Mouse (Mus musculus) adrenal gland, postnatal 25 days (tissue): ENCODE data around the gene Frem1. TPM values are rescaled to one million over a fixed set of nuclear protein-coding genes. Genes with fewer than 3 reads are reported as not detected.

Source experiments
- DNase-seq: peaks from one replicate; pipeline ENCODE4 v3.0.0; 2021; ENCODE audit warnings: mixed read lengths
- long read RNA-seq: library from polyadenylated mRNA; stranded (forward); transcript quantifications from one replicate; pipeline ENCODE4 v2.0.0, GENCODE M21; 2021
- total RNA-seq: library from RNA; stranded (reverse); gene quantifications from 2 replicates; pipeline ENCODE4 v1.2.3, GENCODE M21; 2021

Gene Frem1
- 0.95 and 1.6 TPM in 2 replicates for total RNA-seq
- long read RNA-seq, result 0 reads

DNA sequence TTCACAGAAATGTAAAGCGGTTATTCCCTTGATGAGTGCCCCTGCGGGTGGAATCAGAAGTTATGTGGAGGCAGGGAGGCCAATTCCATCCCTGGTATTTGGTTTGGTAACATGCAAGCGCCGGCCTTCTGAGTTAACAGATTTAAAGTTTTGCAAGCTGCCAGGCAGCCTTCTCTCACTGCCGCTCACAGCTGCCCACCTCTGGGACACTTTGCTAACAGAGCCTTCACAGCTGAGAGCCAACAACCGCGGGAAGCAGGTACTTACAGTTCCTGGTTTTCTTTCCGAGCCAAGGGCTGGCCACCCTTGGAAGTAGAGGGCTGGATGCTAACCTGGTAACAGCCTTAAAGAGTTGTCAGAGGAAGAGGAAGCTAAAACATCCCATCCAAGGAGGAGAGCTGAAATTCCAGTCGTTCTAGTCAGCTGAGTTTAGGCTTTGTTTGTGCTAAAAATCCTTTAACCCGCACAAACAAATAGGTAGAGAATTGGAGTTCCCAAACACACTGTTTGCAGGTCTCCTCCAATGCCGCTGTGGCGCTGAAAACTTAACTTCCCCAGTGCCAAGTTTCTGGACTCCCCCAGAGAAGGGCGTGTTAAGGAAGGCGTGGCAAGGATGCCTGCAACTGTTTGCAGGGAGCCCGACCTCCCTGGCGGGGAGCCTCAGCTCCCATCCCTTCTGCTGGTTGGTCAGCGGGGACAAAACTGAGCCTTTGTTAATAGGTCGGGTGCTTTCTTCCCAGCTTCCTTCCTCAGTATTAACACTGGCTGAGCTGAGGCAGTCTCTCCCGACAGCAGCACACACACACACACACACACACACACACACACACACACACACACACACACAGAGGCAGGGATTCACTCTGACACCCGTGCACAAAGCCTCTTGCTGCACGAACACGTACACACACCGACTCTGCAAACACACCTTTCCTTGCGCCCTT, at the start of gene Frem1:
Gene Frem1, minus strand, starts transcription at position 706 of the 944 bp plus-strand sequence.
- DNase-seq, result peak; percentile 12

DNA sequence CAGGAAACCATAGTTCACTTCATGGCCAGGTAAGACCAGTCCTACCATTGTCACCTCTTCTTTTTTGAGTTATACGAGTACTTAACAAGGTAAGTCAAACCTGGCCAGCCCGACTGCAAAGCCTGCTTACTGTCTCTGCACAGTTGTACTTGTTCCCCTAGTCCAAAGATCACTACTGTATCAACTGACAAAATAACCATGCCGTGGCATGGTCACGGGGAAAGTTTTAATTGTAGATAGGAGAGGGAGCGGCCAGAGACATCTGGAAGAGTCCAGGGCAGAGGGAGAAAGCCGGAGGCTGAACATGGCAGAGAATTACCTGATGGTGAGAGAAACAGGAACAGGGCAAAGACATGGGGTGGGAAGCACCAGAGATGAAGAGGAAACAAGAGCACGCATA, 46.9 kb upstream of the Frem1 start:
- DNase-seq, result no peak

DNA sequence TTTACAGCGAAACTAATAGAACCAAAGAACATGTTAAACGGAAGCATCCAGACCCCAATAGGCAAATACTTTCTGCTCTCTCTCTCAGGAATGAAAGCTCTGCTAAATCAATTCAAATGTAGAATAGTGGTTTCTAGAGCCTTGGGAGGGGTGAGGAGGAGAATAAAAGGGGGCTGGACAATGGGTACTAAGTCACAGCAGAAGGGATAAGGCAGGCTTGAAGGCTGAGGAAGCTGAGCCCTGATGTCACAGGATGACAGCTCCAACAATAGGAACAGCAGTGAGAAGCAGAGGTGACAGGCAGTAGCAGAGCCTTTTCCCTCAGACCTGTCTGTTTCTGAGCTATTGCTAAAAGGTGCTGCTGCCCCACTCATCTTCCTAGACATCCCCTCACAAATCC, 41.8 kb upstream of the Frem1 start:
- DNase-seq, result no peak

DNA sequence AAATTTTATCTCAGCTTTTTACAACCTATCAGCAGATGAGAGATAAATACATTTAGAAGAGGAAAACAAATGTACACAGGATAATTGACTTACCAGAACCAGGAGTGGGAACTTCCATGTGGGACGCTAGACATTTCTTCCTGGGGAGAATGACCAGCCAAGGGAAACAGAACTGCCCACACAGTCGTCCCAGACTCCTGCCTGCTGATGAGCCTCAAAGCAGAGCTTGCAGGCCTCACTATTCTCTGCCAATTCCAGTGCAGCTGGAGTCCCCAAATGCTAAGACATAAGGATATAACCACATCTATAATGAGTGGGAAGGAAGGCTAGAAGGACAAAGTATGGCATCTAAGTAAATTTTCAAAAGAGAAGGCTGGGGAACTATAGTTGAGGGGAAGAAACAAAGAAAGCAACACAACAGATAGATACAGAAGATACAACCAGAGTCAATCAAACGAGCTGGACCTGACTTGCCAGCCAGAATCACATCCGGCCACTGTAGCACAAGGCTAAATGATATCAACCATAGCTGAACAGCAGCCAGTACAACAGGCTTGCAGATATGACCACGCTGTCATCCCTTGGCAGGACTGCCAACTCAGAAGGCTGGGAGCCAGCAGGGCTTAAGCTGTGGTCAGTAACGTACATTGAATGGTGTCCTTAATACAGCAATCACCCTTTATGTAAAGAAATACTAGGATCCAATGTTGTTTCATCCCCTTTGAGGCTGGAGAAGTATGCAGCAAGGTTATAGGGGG, 38.7 kb upstream of the Frem1 start:
- peak; percentile 25 for DNase-seq

DNA sequence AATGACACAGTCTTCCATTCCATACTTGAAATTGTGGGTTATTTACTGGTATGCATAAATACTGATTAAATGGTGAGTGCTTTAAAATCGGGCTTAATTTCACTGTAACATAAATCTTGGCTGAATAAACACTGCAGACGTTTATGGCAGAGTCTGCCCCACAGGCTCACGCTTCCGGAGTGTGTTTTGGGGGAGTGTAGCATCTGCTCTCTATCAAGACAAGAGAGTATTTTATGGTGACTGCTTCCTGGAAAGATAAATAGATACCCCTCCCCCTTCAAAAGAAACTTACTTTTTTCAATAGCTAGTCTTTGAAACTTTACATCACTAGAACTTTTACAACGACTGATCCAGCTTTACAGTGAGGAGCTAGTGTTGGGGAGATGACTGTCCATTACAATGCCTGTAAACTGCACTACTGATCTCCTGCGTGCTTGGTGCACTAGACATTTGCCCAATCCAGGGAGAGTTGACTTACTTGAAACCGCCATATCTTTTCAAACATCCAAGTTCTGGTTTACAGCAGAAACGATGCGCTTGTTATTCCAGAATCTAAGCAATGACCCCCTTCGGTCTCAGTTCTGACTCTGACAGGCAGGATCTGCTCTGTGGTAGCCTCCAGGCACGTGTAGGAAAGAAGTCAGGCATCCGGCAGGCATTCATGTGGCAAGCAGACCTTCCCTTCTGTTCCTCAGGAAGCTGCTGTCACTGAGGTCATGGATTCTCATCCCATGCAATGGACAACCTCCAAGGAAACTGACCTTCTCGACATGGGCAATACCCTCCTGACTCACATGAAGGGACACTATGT, 28.4 kb upstream of the Frem1 start:
- DNase-seq, result no peak

DNA sequence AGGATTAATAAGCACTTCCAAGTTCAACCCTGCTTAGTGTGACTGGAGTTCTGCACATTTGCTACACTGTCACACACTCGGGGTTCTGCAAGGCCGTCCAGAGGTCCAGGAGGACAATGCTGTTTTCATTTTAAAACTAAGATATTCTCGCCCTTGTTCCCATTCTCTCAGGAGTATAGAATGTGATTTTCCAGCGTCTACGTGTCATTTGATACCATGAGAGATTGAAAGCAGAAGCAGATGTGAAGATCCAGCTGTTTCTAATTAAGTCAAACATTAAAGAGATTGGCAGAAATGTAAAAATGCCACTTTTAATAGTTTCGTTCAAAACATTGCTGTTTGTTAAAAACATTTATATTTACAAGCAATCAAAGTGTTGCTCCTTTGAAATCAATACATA, 12.1 kb upstream of the Frem1 start:
- no peak for DNase-seq

DNA sequence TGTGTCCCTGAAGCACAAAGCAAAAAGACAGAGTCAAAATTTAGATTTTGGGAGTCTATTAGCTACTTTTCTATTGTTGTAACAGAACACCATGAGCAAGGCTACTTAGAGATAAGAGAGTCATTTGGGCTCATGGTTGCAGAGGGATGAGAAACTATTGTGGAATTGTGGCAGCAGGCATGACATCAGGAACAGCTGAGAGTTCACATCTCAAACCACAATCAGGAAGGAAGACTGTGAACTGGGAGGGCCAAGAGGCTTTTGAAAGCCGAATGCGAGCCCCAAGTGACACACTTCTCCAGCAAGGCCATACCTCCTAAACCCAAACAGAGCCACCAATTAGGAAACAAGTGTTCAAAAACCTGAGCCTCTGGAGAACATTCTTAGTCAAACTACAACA, 9.4 kb upstream of the Frem1 start:
- no peak for DNase-seq

DNA sequence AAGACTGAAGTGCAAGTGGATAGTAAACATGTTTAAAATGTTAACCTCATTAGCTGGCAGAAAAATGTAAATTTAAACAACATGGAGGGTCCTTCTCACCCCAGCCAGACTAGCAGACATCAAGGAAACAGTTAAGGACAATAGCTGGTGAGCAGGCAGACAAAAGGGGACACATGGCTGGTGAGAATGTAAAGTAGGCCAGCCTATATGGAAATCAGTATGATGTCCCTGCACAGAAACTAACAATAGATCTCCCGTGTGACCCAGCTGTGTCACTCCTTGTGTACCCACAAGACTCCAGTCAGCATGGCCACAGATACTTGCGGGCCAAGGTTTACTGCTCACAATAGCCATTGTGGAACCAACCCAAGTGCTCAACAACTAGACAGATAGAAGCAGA, 6.5 kb upstream of the Frem1 start:
- no peak for DNase-seq

DNA sequence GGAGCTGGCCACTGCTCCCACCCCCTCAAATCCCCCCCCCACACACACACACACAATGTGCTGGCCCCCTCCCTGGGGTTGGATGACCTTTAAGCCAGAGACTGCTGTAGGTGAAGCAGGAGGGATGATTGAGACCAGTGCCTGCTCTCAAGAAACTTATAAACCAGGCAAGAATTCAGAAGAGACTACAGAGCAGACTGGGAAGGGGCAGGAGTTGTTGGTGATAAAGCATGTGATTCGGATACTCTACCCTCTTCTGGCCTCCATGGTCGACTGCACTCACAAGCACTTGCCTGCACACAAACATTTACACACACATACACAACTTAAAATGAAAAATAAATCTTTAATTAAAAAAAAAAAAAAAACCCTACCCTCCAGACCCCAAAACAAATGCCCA, 6.0 kb upstream of the Frem1 start:
- no peak for DNase-seq

DNA sequence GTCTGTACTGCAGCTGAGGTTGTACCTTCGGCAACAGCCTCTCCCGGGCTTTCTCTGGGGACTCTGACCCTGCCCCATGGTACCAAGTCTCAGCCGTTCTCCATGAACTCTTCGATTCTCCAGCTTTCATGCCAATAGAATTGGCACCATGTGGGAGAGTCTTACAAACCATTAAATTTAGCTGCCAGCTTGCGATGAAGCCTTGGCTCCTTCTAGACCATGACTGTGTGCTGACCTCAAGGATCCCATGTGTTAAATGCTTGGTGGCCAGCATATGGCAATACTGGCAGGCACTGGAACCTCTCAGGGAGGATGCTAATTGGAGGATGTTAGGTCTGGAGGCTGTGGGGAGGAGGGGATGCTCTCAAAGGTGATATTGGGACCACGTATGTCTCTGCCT, 4.4 kb upstream of the Frem1 start:
- DNase-seq, result no peak

DNA sequence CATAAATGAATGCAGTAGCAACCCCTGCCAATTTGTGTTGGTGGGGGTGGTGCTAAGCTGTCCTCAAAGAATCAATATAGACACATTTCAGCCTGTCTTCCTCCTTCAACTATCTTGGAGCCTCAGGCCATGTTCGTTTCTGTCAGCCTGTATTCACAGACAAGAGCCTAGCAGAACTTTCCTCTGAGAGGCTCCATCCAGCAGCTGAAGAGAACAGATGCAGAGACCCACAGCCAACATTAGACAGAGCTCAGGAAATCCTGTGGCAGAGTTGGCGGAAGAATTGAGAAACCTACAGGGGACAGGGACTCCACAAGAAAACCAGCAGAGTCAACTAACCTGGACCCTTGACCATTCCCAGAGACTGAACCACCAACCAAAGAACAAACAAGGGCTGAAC, 3.3 kb upstream of the Frem1 start:
- DNase-seq, result no peak

DNA sequence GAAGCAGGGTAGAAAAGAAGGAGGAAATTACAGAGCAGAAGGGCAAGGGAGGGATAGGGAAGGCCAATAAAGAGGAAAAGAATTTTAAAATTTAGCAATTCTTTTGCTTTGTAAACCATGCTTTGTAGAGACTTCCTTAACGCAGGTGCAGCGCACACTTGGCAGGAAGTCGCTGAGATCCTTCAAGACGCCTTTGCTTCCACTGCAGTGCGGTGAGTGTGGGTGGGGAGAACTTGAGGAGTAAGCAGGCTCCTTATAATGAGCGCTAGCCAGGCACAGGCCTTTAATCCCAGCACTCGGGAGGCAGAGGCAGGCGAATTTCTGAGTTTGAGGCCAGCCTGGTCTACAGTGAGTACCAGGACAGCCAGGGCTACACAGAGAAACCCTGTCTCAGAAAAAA, 1.1 kb upstream of the Frem1 start:
- DNase-seq, result no peak

DNA sequence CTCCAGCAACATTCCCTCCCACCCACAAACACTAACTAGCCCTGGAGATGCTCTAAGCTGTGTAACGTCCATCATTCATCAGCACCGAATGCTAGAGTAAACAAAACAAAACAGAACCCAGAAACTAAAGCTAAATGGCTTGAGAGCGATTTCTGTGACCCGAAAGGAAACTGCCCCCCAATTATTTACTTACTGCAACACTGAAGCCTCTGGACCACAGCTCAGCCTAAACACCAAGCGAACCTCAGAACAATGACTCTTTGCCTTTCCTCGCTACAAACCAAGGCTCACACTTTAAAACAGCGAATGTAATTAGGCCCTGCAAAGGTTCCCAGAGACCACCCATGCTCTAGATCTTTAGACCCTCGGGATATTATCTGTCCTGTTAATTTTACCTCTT, 963 bp downstream of the Frem1 start:
- no peak for DNase-seq

DNA sequence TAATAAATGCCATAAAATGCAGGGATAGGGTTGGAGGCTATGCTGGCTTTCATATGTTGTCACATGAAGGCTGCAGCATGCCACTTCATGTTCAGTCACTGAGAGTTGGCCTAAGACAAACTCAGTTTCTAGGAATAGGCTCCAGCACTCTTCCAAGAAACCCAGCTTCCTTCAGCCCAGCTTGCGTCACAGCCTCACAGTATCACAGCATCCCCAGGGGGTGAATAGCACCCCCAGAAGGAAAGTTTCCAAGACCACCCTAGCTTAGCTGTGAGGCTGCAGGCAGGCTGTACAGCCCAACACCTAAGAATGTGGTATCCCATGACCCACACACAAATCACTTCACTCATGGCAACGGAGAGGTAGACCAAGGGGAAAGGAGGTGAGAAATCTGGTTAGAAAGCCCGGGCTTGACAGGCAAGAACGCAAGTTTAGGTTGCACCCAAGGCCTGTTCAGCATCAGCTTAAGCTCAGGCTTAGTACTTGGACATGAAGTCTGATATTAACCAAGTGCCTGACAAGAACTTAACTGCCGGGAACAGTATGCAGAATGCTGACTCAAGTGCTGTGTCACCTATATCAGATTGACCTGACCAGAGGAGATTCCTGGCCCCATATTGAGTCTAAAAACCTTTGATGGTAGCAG, 1.9 kb downstream of the Frem1 start:
- no peak for DNase-seq

DNA sequence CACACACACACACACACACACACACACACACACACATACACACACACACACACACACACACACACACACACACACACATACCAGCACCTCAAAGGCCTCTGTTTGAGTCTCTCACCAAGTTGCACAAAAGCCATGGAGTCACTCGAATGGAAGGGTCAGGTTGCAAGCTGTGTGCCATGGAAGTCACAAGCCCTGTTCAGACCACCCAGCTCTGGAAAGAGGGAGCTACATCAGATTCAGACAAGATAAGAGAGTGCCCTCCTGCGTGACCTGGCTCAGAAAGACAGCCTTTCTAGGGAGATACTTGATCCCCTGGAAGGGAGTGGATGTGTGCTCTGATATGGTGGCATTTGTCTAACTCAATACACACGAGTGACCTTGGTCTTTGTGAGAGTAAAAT, 2.9 kb downstream of the Frem1 start:
- no peak for DNase-seq

DNA sequence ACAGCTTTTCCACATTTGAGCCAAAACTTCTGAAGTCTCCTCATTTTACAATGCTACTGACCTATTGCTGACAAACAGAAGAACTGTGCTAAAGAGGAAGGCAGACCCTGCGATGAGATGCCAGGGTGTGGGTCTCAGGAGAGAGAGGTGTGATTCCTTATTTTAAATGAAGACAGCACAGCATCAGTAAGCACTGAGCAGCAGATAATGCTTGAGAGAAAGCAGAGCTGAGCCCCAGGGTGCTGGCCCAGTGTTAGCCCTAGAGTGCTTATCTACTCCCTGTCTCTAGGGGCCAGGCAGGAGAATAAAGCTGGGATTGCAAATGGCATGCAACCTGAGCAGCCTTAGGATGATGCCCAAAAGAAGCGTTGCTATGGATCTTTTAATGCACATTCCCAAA, 3.6 kb downstream of the Frem1 start:
- no peak for DNase-seq

DNA sequence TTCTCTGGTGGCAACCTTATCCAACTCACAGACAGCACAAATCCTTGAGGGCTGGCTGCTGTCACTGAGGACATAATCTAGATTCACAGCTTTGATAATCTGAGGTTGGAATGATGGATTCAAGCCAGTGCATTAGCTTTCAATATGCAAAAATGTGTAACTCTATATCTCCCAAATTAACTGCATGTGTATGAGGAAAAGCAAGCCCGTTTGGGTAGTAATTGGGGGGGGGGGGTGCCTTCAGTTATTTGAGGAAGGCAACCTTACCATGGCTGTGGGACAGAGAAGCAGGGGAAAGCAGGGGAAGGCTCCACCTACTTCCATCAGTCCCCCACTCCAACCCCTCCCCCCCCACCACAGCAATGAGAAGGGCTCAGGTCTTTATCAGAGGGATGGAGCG, 5.3 kb downstream of the Frem1 start:
- no peak for DNase-seq

DNA sequence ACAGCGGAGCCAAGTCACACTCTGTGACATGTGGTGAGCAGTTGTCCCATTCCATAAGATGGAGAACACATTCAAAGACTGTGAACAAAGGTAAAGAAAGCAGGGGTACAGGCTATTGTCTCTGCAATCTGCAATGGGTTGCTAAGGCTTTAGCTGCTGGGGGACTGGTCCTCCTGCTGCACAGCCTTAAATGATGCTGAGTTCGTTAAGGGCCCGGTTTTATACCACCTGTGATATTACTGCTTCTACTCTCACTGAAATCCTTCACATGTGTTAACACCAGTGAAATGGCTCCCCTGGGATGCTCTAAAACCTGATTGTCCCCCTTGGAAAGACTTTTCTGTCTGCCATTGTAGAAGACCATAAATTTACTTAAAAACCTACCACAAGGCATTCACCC, 6.1 kb downstream of the Frem1 start:
- no peak for DNase-seq

DNA sequence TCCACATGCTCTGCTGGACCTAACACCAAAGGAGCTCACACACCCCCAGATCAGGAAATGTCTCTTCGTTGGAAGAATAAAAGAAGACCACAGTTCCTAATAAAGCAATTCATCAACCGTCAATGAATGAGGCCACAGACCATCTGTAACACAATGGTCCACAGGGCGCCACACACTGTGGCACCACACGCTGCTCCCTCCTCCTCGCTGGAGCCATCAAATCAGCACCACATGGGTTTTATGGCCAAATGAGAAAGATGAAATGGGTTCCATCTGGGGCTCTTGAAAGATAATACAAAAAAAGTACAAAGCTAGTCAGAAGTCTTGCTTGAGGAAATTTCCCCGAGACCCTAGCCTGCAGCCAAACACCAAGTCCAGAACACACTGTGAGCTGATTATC, 6.9 kb downstream of the Frem1 start:
- no peak for DNase-seq

DNA sequence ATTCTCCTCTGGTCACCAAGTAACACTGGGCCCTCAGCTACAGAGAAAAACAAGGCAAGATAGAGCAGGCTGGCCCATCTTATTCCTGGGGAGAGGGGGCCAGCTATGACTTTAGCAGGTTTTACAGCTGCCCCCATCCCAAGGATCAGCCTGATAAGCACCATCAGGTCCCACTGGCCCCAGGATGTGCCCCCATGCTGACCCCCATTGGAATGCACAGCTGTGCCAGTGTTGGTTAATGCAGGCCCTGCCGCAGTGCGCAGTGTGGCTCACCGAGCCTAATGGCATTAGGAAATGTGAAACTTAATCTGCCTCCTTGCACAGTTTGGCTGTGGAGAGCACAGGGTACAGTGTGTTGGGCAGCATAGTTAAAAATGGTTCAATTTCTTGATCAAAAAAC, 11.4 kb downstream of the Frem1 start:
- no peak for DNase-seq

DNA sequence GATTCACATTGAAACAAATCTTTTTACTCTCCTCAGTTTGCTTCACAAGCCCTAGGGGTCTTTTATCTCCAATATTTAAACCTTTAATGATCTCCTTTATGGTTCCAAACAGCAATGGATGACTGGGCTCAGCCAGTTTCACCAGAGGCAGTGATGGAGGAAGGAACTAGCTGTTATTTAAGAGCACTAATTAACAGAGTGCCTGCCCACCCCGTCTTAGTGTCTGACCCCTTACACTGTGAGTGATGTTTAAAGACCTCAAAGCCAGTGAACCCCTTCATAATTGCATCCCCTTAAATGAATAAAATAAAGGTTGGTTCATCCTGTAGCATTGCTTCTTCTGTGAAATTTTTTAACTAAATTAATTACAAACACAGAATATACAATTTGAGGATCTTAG, 19.4 kb downstream of the Frem1 start:
- DNase-seq, result no peak

DNA sequence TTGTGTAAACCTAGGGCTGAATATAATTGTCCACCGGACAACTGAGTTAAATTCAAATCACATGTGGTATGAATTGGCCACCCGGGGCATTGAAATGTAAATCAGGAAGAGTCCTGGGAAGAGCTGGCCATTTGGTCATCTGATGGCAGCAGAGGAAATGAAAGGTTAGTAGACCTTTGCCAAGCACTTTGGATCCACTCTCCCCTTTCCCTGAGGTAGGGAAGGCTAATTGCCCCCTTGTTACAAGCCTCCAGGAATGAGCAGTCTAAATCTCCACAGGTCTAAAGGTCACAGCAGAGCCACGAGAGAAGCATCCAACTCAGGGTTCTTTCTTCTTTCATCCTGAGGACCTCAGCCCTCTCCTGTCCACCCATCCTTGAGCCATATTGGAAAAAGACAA, 20.5 kb downstream of the Frem1 start:
- DNase-seq, result no peak
